Mouse (Mus musculus): Measurements from ENCODE around the gene Nab1. TPM values are rescaled to one million over a fixed set of nuclear protein-coding genes. Genes with fewer than 3 reads are reported as not detected.

Gene Nab1
- total RNA-seq, 2 experiments from 2014 or later: 33.9 to 35.4 TPM

GRCm38 (mm10) chr1:52484980-52485379 is 15.5 kb downstream of the Nab1 start:
- no peak for DNase-seq
- intact Hi-C loops (cut with DNase I): no loop called here

DNA sequence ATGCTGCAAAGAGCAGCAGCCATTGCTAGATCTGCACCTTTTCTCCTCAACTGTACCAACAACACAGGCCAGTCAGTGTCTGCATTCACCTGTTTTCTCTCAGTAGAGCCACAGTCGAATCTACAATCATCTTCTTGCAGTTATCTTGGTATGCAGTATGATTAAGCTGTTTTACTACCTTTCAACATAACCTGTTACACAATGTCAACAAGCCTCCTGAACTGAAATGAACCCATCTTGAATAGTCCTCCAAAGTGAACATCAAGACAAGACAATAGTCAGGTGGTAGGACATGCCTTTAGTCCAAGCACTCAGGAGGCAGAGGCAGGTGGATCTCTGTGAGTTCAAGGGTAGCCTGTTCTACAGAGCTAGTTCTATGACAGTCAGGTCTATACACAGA is 26.2 kb downstream of the Nab1 start:
- intact Hi-C loops (cut with DNase I): no loop called here
- DNase-seq: no peak

GRCm38 (mm10) chr1:52470811-52471489 is 29.5 kb downstream of the Nab1 start:
- intact Hi-C loops (cut with DNase I): no loop called here
- DNase-seq: no peak

DNA sequence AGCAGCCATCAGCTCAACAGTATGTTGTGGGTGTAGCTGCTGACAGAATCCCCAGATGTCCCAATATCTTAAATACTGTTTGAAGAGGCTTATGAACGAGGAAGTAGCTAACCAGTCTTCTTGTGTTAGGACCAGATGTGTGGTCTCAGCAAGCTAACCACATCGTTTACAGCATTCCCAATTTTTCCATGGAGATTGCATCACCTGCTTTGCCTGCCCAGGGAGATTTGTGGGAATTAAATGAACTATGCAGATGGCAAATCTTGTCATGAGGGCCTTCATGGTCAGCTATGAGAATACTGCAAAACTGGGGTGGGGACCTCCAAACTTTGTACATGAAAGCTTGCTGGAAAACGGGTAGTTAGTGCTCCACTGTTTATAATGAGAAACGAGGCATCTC is 30.2 kb downstream of the Nab1 start:
- intact Hi-C loops (cut with DNase I): no loop called here

DNA sequence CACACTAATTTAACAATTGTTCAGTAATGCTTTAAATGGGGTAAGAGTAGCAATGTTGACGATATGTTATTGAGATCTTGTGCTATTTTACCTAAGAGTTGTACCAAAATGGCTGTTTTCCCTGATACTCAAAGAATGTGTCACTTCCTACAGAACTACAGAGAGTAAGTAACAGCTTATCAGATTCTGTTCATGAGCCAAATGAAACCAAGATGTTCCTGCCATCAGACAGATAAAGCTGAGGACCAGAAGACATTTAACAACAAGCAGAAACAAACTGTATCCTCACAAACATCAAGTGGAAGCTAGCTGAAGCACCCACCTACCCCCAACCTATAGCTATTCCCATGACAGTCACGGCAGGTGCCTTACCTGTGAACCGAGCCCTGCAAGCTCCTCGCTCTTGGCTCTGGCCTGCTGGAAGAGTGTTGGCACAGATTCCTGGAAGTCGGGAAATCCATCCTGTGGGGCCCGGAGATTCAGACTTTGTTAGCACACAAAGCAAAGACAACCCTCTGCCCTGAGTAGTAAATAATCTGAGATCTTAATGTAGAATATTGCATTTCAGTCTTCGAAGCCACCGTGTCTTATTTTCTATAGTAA is 33.9 kb downstream of the Nab1 start:
- no peak for DNase-seq
- intact Hi-C loops (cut with DNase I): no loop called here

More for the DNA sequence above, 30.2 kb downstream of the Nab1 start:
- no peak for DNase-seq

DNA sequence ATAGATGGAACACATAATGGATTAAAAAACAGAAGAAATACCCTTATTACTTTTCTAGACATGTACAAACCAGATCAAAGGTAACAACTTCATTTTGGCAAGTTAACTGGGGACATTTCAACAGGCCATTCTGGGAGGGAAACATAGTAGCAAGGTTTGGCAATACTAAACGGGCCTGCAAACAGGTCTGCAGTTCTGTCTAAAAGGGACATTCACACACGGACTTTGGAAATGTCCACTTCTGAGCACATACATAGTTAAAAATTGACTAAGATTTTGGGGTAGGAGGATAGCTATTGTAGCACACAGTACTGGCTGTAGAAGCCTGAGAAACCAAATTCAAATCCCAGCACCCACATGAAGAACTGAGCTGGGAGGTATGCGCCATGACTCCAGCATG is 34.6 kb downstream of the Nab1 start:
- intact Hi-C loops (cut with DNase I): no loop called here
- no peak for DNase-seq

GRCm38 (mm10) chr1:52465264-52465663 is 35.2 kb downstream of the Nab1 start:
- intact Hi-C loops (cut with DNase I): no loop called here
- DNase-seq: no peak

DNA sequence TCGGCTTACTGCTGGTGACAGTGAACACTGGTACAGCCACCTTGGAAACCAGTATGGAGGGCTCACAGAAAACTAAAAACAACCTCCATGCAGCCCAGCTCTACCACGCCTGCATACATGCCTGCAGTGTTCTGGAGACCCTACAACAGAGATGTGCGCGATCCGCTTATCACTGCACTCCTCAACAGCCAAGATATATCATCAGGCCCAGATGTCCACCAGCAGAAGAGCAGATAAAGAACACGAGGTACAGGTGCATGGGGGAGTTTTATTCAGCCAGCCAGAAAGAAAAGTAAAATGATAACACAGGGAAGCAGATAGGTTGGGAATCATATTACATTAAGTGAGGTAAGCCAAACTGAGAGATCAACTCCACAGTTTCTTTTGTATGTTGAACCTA is 37.2 kb downstream of the Nab1 start:
- no peak for DNase-seq
- intact Hi-C loops (cut with DNase I): no loop called here

DNA sequence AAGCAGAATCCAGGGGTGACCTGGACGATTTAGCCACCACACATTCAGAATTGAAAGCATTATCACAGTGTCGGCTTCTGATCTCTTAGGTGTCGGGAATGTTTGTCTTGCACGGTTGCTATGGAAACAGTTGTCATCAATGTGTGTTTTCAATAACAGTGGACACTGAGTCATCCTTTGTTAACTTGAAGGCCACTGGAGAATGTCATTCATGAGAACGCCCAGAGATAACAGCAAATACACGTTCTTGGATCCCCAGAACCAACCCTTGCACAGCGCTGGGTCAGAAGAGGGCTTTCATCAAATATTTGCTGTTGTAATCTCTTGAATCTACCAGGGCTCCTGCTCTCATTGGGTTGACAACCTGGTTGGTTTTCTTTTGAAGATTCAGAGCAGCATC is 43.9 kb downstream of the Nab1 start:
- DNase-seq: no peak

GRCm38 (mm10) chr1:52454509-52455001 is 45.9 kb downstream of the Nab1 start:
- intact Hi-C loops (cut with DNase I): no loop called here
- DNase-seq: no peak

More for the DNA sequence above, 43.9 kb downstream of the Nab1 start:
- intact Hi-C loops (cut with DNase I): no loop called here

DNA sequence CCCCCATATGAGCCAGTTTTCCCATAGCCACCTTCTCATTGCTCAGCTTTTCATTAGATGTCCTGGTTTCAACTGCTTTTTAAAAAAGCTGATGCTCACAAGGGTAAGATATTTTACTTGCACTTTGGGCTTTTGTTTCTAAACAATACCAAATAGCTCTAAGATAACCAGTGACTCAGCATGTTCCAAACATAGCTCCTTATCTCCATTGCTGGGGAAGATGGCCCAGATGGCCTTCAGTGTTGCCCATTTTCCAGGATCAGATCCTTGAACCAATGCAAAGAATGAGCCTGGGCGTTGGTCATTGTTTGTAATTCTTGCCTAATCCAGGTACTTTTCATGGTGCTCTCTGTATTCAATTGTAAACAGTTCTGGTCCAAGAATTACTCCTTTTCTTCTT is 49.1 kb downstream of the Nab1 start:
- no peak for DNase-seq
- intact Hi-C loops (cut with DNase I): no loop called here

- no peak for DNase-seq
- intact Hi-C loops (cut with DNase I): no loop called here
These were observed 64.6 kb downstream of the Nab1 start for GRCm38 (mm10) chr1:52435856-52436255.

DNA sequence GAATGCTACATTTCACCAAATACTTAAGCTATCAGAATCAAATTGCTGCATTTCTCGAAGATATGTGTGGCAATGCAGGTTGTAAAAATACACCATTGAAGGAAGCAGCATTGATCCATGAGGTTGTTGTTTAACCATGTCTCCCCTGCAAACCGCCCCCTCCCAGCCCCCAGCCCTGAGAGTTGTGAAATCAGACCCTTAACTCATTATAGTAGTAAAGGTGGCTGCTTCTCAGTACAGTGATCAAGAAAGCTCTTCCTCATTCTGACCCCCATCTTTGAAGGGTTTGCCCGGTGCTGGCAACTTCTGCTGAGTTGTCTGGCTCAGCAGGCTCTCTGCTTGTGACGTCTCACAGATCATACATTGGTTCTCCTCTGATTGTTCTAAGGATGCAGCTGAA is 66.4 kb downstream of the Nab1 start:
- intact Hi-C loops (cut with DNase I): no loop called here

GRCm38 (mm10) chr1:52431806-52432205 is 68.7 kb downstream of the Nab1 start:
- no peak for DNase-seq
- intact Hi-C loops (cut with DNase I): no loop called here

More for the DNA sequence above, 66.4 kb downstream of the Nab1 start:
- no peak for DNase-seq

GRCm38 (mm10) chr1:52430606-52431005 is 69.9 kb downstream of the Nab1 start:
- intact Hi-C loops (cut with DNase I): no loop called here
- DNase-seq: no peak

GRCm38 (mm10) chr1:52430116-52430515 is 70.4 kb downstream of the Nab1 start:
- intact Hi-C loops (cut with DNase I): no loop called here
- DNase-seq: no peak

GRCm38 (mm10) chr1:52427841-52428464 is 72.5 kb downstream of the Nab1 start:
- intact Hi-C loops (cut with DNase I): no loop called here

GRCm38 (mm10) chr1:52423846-52424245 is 76.6 kb downstream of the Nab1 start:
- DNase-seq: no peak
- intact Hi-C loops (cut with DNase I): no loop called here

More at GRCm38 (mm10) chr1:52427841-52428464, 72.5 kb downstream of the Nab1 start:
- DNase-seq: no peak

DNA sequence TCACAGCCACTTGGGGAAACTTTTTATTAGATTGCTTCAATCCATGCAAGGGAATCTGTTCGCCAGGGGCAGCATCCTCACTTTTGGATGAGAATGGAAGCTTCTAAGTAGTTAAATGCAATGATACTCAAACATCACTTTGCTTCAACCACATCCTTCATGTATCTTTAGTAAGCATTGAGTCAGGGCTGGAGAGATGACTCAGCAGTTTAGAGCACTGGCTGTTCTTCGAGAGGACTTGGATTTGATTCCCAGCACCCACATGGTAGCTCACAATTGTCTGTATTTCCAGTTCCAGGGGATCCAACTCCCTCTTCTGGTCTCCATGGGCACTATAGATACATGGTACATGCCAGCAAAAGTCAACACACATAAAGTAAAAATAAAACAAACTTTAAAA is 77.4 kb downstream of the Nab1 start:
- intact Hi-C loops (cut with DNase I): no loop called here
- DNase-seq: no peak

- no peak for DNase-seq
- intact Hi-C loops (cut with DNase I): no loop called here
These were observed 78.3 kb downstream of the Nab1 start for GRCm38 (mm10) chr1:52422137-52422536.

DNA sequence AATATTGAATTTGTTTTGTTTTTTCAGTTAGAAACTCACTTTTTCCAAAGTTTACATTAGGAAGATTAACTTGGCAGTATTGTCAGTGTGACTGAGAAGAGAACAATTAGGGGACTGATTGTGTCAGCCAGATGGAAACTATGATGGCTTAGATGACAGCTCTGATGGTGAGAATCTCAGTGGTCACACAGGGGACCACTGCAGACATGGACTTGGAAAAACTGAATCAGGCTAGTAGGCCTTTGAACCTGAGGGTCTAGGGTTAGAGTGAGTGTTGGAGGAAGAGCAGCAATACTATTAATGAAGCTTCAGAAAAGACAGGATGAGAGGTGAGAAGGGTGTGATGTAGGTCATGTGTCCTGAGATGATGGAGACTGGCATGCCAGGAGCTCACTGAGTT is 78.9 kb downstream of the Nab1 start:
- intact Hi-C loops (cut with DNase I): no loop called here
- DNase-seq: no peak
